Comparison of ENCODE assay signal across 10 mouse cellular contexts in genomic region chr17:45601325-45601724, GRCm38 (mm10). TPM values are rescaled to one million over a fixed set of nuclear protein-coding genes. Genes with fewer than 3 reads are reported as not detected.
DNase-seq lines count a peak whose midpoint lies in the region; ATAC-seq lines count a peak whose summit lies in the region.
"Had no signal": no experiment of that assay in that cellular context is flagged by ENCODE, and none has a peak within 500 bp of the region (broad histone marks: within the 10 kb centered on the region; RNA-seq: fewer than 3 reads in every experiment).

No protein-coding gene starts in this region.

- H3K36me3 ChIP-seq in kidney, embryonic 15.5 days: no peaks in the 10 kb centered on the region
- H3K36me3 ChIP-seq in embryonic facial prominence, embryonic 10.5 days (replicated peaks): no peaks in the 10 kb centered on the region
- no peaks in the 10 kb centered on the region for H3K36me3 ChIP-seq in liver, embryonic 13.5 days
- H3K36me3 ChIP-seq: lung, embryonic 15.5 days had no signal

- no peaks in the 10 kb centered on the region for H3K9me3 ChIP-seq in kidney, embryonic 15.5 days (replicated peaks)
- no peaks in the 10 kb centered on the region for H3K9me3 ChIP-seq in embryonic facial prominence, embryonic 10.5 days
- H3K9me3 ChIP-seq in liver, embryonic 13.5 days (replicated peaks): no peaks in the 10 kb centered on the region
- H3K9me3 ChIP-seq: lung, embryonic 15.5 days had no signal

- peak overlapping the region; percentile 70 for H3K27ac ChIP-seq in kidney, embryonic 15.5 days
- peak overlapping the region; percentile 63 for H3K27ac ChIP-seq in embryonic facial prominence, embryonic 10.5 days (replicated peaks)
- H3K27ac ChIP-seq in liver, embryonic 13.5 days: peak overlapping the region; percentile 11; the same call in 1 of the 2 replicates
- H3K27ac ChIP-seq: lung, embryonic 15.5 days had no signal

- DNase-seq in embryo, embryonic 10.5 days (ENCODE audit: low spot score): peak; percentile 34
- no peak for DNase-seq in embryo, embryonic 10 days (ENCODE audit: low spot score)
- DNase-seq in kidney, adult 11 months: no peak
- DNase-seq in embryonic facial prominence, embryonic 10.5 days (ENCODE audit: low spot score): peak; percentile 50
- DNase-seq in liver, embryonic 13.5 days: no peak
- DNase-seq in natural killer cell, adult 2 months (ENCODE audit: low spot score in 2 of 2): no peak
- DNase-seq in lung, postnatal 14 days: no peak
- DNase-seq: thymus, postnatal 25 days had no signal

- H3K27me3 ChIP-seq in kidney, embryonic 15.5 days: peaks cover 24% of the 10 kb centered on the region
- H3K27me3 ChIP-seq in embryonic facial prominence, embryonic 10.5 days (replicated peaks; ENCODE audit: low read depth, poor library complexity, severe bottlenecking): peaks cover 75% of the 10 kb centered on the region
- 0 out of 2 replicates have a peak, but pooled peaks cover 7% of the 10 kb centered on the region for H3K27me3 ChIP-seq in liver, embryonic 13.5 days

- H3K9ac ChIP-seq in kidney, embryonic 15.5 days: no peak overlapping the region
- H3K9ac ChIP-seq in liver, embryonic 13.5 days: peak overlapping the region; percentile 40
- H3K9ac ChIP-seq: lung, embryonic 15.5 days had no signal

- peaks cover 38% of the 10 kb centered on the region for H3K4me1 ChIP-seq in kidney, embryonic 15.5 days
- H3K4me1 ChIP-seq in embryonic facial prominence, embryonic 10.5 days: peaks cover 59% of the 10 kb centered on the region
- peaks cover 59% of the 10 kb centered on the region for H3K4me1 ChIP-seq in liver, embryonic 13.5 days (replicated peaks)

- H3K4me2 ChIP-seq in kidney, embryonic 15.5 days: peak overlapping the region; percentile 7
- peak overlapping the region; percentile 56 for H3K4me2 ChIP-seq in liver, embryonic 13.5 days
- H3K4me2 ChIP-seq: lung, embryonic 15.5 days had no signal

- H3K4me3 ChIP-seq in kidney, embryonic 15.5 days (replicated peaks): no peak overlapping the region
- H3K4me3 ChIP-seq in embryonic facial prominence, embryonic 10.5 days: peak overlapping the region; percentile 22
- peak overlapping the region; percentile 23 for H3K4me3 ChIP-seq in liver, embryonic 13.5 days (replicated peaks)
- H3K4me3 ChIP-seq: lung, embryonic 15.5 days had no signal

- 20% methylated on average over 22 of the region's 22 CpGs for WGBS in kidney, embryonic 15.5 days
- WGBS in embryonic facial prominence, embryonic 10.5 days: 8% methylated on average over 22 of the region's 22 CpGs
- WGBS in liver, embryonic 13.5 days (ENCODE audit: insufficient replicate concordance): 36% methylated on average over 22 of the region's 22 CpGs

- ATAC-seq in kidney, embryonic 15.5 days (replicated peaks; ENCODE audit: low FRiP score): no peak
- no peak for ATAC-seq in liver, embryonic 13.5 days (ENCODE audit: low read depth)

RNA-seq across cellular contexts. Expression of gene Mymx, which starts 0.6 kb away (rescaled TPM):
- 5.7 and 6.3 TPM in 2 replicates for polyA plus RNA-seq in kidney, embryonic 15.5 days (2015; fragmentation: Nextera tagmentation; extraction: Ambion mirVana)
- polyA plus RNA-seq in embryonic facial prominence, embryonic 10.5 days (2016; fragmentation: Nextera tagmentation; extraction: Ambion mirVana): 0.39 TPM in 2 replicates
- polyA plus RNA-seq in liver, embryonic 13.5 days (2015; fragmentation: Nextera tagmentation; extraction: Ambion mirVana): 0.42 and 0.59 TPM in 2 replicates

RNA-seq across cellular contexts. Expression of gene Slc29a1, which starts 1.9 kb away (rescaled TPM):
- polyA plus RNA-seq in kidney, embryonic 15.5 days (2015; fragmentation: Nextera tagmentation; extraction: Ambion mirVana): 100 and 102 TPM in 2 replicates
- polyA plus RNA-seq in embryonic facial prominence, embryonic 10.5 days (2016; fragmentation: Nextera tagmentation; extraction: Ambion mirVana): 53.4 and 58.1 TPM in 2 replicates
- 215 and 233 TPM in 2 replicates for polyA plus RNA-seq in liver, embryonic 13.5 days (2015; fragmentation: Nextera tagmentation; extraction: Ambion mirVana)

RNA-seq across cellular contexts. Expression of gene Hsp90ab1, which starts 28.3 kb away (rescaled TPM):
- 1,881 and 1,940 TPM in 2 replicates for polyA plus RNA-seq in kidney, embryonic 15.5 days (2015; fragmentation: Nextera tagmentation; extraction: Ambion mirVana)
- polyA plus RNA-seq in embryonic facial prominence, embryonic 10.5 days (2016; fragmentation: Nextera tagmentation; extraction: Ambion mirVana): 2,187 and 2,215 TPM in 2 replicates
- polyA plus RNA-seq in liver, embryonic 13.5 days (2015; fragmentation: Nextera tagmentation; extraction: Ambion mirVana): 1,012 and 1,064 TPM in 2 replicates

RNA-seq across cellular contexts. Expression of gene Slc35b2, which starts 37.7 kb away (rescaled TPM):
- 142 TPM in 2 replicates for polyA plus RNA-seq in kidney, embryonic 15.5 days (2015; fragmentation: Nextera tagmentation; extraction: Ambion mirVana)
- polyA plus RNA-seq in embryonic facial prominence, embryonic 10.5 days (2016; fragmentation: Nextera tagmentation; extraction: Ambion mirVana): 95.8 and 101 TPM in 2 replicates
- 58.0 and 58.6 TPM in 2 replicates for polyA plus RNA-seq in liver, embryonic 13.5 days (2015; fragmentation: Nextera tagmentation; extraction: Ambion mirVana)

RNA-seq across cellular contexts. Expression of gene Nfkbie, which starts 45.8 kb away (rescaled TPM):
- polyA plus RNA-seq in kidney, embryonic 15.5 days (2015; fragmentation: Nextera tagmentation; extraction: Ambion mirVana): 5.3 and 5.7 TPM in 2 replicates
- 6.6 and 7.1 TPM in 2 replicates for polyA plus RNA-seq in embryonic facial prominence, embryonic 10.5 days (2016; fragmentation: Nextera tagmentation; extraction: Ambion mirVana)
- 1.4 and 1.6 TPM in 2 replicates for polyA plus RNA-seq in liver, embryonic 13.5 days (2015; fragmentation: Nextera tagmentation; extraction: Ambion mirVana)

Comparison
In these comparisons a context has a peak if more than half of its experiments do, and no peak if none do; other contexts are left out.
1. DNase-seq: peak in embryo, embryonic 10.5 days (single experiment) and embryonic facial prominence, embryonic 10.5 days (single experiment); none in embryo, embryonic 10 days (single experiment), kidney, adult 11 months (single experiment), liver, embryonic 13.5 days (single experiment), natural killer cell, adult 2 months (0 of 2) and lung, postnatal 14 days (single experiment).
2. H3K27ac ChIP-seq: peak in every context shown above with its lines; median percentile 70 in kidney, embryonic 15.5 days; 63 in embryonic facial prominence, embryonic 10.5 days; 11 in liver, embryonic 13.5 days.